Mouse (Mus musculus): ENCODE data around the gene Bysl. TPM values are rescaled to one million over a fixed set of nuclear protein-coding genes. Genes with fewer than 3 reads are reported as not detected.
"Not testable (repeated sequence)": the region's sequence is repeated elsewhere in the genome, so short reads cannot be mapped to it uniquely, and the experiment has no call there.

Gene Bysl
- total RNA-seq (2021): 10 to 100 TPM; 18.4 to 19.1 TPM

DNA sequence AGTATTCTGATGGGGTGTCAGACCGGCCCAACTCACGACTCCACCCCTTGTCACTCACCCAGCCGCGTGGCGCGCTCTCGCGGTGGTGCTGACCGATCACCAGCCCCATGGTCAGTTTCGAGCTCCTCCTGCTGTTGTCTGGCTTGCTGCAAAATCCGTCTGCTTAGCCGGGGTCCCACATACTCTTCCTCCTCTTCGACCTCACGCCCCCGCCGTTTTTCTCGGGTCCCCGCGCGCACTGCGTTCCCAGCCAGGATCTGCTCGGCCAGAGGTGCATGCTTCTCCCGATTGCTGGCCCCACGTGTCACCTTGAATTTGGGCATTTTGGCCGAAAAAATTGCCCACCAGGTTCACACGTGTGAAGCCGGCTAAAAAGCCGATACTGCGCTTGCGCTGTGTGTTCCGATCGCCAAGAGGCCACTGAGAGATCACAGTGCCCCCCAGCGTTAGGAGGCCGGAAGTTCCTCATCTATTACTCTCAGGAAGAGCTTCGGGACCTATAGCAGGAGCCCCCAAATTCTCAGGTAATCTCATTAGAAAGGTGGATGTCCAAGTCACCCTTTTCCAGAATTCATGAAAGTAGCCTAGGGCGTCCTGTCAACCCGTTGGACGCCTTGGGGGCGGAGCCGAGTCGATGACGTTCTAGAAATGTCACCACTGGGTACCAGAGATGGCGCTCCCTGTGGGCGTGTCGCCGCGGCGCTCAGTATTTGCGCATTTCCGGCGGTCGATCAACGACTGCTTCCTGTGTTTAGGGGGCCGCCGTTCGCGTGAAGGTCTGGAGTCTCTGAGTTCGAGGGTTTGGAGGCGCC, at the start of gene Bysl, which contains the start of the genes Med20 and Gm20517:
Gene Bysl (minus strand): TSS at position 644 of the 812 bp plus-strand sequence.
Gene Med20 (plus strand): TSS at position 734 of the 812 bp plus-strand sequence.
Gene Gm20517 (plus strand): TSS at position 741 of the 812 bp plus-strand sequence.
- peak; percentile 97 to 98 for DNase-seq (ENCODE audit: extremely low spot score in 1 of 2, low spot score in 1 of 2)

DNA sequence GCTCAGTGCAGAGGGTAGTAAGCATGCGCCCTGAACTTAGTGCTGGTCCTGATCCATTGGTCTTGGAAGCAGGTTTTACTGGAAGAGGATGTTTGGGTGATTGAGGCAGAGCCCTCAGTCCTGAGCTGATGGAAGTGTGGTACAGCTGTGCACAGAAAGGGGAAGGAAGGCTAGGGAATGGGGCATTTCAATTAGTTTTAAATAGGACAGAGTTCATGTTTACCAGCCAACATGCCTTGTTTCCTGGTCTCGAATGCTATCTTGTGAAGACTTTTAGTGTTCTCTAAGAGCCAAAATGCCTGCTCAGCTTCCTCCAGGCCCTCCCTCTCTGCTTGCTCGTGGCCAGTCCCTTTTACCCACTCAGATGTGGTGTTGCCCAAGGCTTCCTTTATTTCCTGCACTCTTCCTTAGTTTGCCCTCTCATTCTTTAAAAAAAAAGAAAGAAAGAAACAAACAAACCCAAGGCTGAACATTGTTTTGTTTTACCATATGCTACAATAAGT, 47.5 kb upstream of the Bysl start:
- DNase-seq (ENCODE audit: extremely low spot score in 1 of 2, low spot score in 1 of 2): no peak

DNA sequence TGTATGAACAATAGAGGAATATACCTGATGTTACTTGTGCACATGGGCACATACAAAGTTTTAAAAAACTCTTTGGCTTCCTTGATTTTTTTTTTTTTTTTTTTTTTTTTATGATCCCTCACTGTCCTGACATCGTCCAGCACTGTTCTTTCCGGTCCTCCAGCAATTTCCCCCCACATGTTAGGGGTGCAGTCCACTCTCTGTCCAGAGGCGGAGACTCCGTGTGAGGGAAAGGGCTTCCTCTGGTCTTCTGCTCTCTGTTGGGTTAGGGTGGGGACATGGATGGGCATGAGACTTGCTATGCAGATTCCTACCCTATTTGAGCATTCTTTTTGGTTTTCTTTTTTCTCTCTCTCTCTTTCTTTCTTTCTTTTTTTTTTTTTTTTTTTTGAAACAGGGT, 46.6 kb upstream of the Bysl start:
- DNase-seq (ENCODE audit: extremely low spot score in 1 of 2, low spot score in 1 of 2): no peak

DNA sequence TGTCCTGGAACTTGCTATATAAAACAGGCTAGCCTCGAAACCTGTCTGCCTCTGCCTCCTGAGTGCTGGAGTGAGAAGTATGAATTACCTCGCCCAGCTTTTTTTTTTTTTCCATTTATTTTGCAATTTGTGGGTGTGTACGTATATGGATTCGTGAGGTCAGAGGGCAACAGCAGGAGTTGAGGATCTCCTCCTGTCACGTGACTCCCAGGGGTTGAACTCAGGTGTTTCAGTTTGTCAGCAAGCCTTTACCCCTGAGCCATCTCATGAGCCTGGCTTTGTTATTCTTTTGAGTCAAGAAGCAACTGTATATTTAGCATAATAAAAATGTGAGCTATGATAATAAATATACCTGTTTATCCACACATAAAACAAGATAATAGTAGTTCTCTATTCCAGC, 44.4 kb upstream of the Bysl start:
- no peak for DNase-seq (ENCODE audit: extremely low spot score in 1 of 2, low spot score in 1 of 2)

- DNase-seq (ENCODE audit: extremely low spot score in 1 of 2, low spot score in 1 of 2): not testable (repeated sequence)
Measured at GRCm38 (mm10) chr17:47654346-47654745, 43.1 kb upstream of the Bysl start.

- no peak for DNase-seq (ENCODE audit: extremely low spot score in 1 of 2, low spot score in 1 of 2)
Measured at GRCm38 (mm10) chr17:47651953-47652352, 40.7 kb upstream of the Bysl start.

- DNase-seq (ENCODE audit: extremely low spot score in 1 of 2, low spot score in 1 of 2): no peak
Measured at GRCm38 (mm10) chr17:47648966-47649365, 37.7 kb upstream of the Bysl start.

DNA sequence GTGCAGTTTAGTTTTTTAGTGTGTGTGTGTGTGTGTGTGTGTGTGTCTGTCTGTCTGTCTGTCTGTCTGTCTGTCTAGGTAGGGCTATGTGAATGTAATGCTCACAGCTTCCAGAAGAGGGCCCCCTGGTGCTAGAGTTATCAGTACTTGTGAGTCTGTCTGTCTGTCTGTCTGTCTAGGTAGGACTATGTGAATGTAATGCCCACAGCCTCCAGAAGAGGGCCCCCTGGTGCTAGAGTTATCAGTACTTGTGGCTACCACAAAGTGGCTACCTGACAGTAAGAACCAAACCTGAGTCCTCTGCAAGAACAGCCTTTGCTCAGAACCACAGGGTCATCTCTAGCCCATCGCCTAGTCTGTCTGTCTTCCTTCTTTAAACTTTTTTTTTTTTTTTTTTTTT, 35.4 kb upstream of the Bysl start:
- peak; percentile 27 to 47 for DNase-seq (ENCODE audit: extremely low spot score in 1 of 2, low spot score in 1 of 2)

DNA sequence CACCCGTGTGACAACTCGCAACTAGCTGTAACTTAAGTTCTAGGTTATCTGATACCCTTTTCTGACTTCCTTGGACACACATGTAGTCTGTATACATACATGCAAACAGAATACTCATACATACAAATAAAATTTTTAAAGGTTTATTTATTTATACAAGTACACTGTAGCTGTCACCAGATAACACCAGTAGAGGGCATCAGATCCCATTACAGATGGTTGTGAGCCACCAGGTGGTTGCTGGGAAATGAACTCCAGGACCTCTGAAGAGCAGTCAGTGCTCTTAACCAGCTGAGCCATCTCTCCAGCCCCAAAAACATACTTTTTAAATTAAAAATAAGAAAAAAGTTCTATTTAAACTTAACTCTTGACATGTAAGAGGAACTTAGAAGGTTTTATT, 31.7 kb upstream of the Bysl start:
- no peak for DNase-seq (ENCODE audit: extremely low spot score in 1 of 2, low spot score in 1 of 2)

GRCm38 (mm10) chr17:47633999-47634770, 22.9 kb upstream of the Bysl start:
- no peak for DNase-seq (ENCODE audit: extremely low spot score in 1 of 2, low spot score in 1 of 2)

DNA sequence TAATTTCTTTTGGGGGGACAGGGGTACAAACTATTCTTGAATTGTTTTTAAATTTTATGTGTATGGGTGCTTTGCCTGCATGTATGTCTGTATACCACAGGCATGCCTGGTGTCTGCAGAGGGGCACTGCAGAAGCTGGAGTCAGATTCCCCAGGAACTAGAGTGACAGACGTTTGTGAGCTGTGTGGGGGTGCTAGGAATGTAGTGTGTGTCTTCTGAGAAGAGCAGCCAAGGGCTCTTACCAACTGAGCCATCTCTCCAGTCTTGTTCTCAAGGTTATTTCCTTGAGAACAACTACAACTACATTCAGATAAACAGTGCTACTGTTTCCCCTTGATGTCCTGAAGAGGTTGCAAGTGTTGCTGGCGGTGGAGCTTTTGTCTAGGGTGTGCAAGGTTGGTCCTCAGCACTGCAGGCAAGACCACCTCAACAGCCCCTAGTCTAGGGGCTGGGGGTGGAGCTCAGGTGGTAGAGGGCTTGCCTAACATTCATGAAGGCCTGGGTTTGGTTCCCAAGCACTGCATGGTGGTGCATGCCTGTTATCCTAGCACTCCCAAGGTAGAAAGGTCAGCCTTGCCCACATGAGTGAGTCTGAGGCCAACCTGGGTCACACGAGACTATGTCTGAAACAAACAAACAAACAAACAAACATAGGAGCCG, 21.0 kb upstream of the Bysl start:
- no peak for DNase-seq (ENCODE audit: extremely low spot score in 1 of 2, low spot score in 1 of 2)

DNA sequence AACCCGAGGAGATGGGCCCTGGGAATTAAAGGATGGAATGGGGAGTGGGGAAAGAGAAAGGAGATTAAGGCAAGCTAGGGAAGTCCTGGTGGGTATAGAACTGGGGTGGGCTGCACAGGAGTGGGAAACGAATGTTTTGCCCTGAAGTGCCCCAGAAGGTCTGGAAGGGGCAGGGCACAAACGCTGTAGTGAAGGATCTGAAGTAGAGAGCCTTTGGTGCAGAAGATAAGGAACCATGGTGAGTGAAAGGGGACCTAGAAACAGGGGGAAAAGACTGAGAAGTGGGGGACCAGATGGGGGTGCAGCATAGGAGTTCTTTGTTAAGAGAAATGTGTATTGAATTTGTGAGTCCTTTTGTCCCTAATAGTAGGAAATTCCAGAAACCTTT, 19.4 kb upstream of the Bysl start, which contains the start of gene Usp49:
Gene Usp49 (plus strand): TSS at position 13 of the 388 bp plus-strand sequence.
- DNase-seq (ENCODE audit: extremely low spot score in 1 of 2, low spot score in 1 of 2): no peak

DNA sequence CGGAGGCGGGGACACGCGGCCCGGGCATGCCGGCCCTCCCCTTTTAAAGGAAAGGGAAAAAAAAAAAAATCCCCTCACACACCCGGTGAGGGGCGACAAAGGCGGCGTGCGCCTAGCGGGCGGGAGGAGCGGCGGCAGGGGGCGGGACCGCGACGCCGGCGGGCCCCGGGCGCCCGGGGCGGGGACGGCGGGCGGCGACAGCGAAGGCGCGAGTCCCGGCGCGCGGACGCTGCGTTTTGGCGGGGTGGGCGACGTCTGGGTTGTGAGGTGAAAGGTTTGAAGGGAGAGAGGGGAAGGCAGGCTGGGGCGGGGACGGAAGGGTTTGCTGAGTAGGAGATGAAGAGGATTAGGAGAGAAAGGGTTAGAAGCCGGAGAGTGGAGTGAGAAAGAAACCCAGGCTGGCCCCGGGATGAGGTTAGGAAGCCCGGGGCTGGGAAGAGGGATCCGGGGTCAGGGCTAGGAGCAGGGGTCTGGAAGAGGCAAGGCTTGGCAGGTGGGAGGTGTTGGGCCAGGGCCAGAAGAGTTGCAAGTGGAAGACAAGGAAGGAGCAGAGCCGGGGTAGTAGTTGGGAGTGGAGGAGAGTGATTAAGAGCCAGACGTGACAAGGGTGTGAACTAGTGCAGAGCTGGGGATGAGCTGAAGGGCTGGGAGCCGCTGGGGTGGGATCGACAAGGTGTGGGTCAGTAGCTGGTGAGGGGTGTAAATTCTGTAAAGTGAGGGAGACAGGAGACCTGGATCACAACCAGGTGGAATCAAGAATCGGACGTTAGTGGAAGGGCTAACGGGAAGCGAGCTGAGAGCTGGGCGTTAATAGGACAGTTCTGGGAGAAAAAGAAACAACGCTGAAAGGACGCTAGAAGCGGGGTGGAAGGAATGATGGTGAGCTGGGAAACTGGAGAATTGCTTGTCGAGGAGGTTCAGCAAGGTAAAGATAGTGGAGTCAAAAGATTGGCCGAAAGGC, 18.7 kb upstream of the Bysl start:
- DNase-seq (ENCODE audit: extremely low spot score in 1 of 2, low spot score in 1 of 2): peak in 1 of 2 experiments; percentile 18

DNA sequence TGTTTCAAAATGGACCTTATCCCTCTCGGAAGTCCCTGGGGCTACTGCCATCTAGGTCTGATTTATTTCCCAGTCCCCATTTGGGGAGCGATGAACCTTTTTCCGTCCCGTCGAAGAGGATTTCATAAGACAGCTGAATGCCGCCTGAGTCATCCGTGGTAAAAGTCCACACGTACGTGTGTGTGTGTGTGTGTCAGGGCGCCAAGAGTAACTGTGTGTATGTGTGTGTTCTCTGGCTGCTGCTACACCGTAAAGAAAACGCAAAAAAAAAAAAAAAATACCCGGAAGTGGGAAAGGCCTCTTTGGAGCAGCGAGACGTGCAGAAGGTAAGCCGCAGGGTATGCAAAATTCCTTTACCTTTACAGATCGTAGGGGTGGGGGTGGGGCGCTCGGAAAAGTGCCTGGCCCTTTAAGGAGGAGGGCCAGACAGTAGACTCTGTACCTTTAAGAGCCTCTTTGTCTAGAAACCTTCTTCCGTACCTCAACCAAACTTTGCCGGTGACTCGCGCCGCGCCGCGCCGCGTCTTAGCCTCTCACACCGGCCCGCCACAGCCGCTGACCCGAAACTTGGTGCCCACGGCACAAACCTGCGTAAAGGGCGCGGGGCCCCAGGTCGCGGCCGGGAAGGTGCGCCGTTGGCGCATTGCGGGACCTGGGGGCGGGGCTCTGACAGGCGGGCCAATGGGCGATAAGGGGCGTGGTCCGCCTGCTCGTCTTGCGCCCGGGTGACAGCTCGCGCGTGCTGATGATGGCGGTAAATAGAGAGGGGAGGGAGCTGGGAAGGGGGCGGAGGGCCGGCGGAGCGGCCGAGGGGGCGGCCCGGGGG, 17.8 kb upstream of the Bysl start:
- DNase-seq (ENCODE audit: extremely low spot score in 1 of 2, low spot score in 1 of 2): peak; percentile 81 to 85

DNA sequence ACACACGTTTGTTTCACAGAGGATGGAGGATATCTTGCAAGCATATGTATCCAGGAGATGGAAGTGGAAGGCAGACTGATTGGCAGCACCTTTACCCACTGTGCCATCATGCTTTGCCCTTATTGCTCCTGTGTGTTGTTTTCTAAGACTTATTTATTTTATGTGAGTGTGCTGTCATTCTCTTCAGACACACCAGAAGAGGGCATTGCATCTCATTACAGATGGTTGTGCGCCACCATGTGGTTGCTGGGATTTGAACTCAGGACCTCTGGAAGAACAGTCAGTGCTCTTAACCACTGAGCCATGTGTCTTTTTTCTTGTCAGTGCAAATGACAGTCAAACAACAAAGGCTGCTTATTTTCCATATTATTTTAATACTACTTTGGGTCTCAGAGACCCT, 16.5 kb upstream of the Bysl start:
- no peak for DNase-seq (ENCODE audit: extremely low spot score in 1 of 2, low spot score in 1 of 2)

DNA sequence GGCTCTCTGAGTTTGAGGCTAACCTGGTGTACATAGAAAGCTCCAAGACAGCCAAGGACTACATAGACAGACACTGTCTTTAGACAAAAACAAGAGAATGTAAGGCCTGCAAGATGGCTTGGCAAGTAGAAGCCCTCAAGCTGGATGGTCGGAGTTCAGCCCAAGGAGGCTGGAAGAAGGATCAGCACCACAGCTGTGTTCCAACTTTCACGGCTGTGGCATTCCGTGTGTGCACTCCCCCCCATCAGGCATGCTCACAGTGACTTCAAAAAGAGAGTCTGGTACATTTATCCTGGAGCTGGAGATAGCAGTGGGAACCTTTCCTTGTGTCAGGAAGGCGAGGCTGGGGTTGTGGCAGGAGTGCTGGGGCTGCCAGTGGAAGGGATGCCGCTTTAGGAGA, 14.7 kb upstream of the Bysl start:
- no peak for DNase-seq (ENCODE audit: extremely low spot score in 1 of 2, low spot score in 1 of 2)

- DNase-seq (ENCODE audit: extremely low spot score in 1 of 2, low spot score in 1 of 2): no peak
Measured at GRCm38 (mm10) chr17:47625088-47625487, 13.8 kb upstream of the Bysl start.

DNA sequence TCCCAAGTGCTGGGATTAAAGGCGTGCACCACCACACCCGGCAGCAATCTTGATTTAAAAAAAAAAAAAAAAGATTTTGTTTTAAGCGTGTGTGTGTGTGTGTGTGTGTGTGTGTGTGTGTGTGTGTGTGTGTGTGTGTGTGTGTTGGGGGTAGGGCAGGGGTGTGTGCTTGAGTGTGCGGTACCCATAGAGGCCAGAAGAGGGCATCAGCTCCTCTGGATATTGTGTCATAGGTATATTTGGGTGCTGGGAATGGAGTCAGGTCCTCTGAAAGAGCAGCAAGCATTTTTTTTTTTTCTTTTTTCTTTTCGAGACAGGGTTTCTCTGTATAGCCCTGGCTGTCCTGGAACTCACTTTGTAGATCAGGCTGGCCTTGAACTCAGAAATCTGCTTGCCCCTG, 13.3 kb upstream of the Bysl start:
- DNase-seq (ENCODE audit: extremely low spot score in 1 of 2, low spot score in 1 of 2): not testable (repeated sequence)

All from layer of hippocampus, postnatal 25 days (tissue).